Mouse (Mus musculus) lung, postnatal 14 days (tissue): ENCODE data around the gene Gtpbp1.
A peak's percentile ranks its signal among the peaks of the same experiment; 100 is the strongest.

Experiments used
- DNase-seq: peaks from one replicate; pipeline ENCODE4 v3.0.0; 2021

The Gtpbp1 gene

GRCm38 (mm10) chr15:79755977-79756625 lies 65.5 kb downstream of the Gtpbp1 start:
- DNase-seq = no peak

- DNase-seq = no peak
Observed at GRCm38 (mm10) chr15:79757118-79757517, 66.5 kb downstream of the Gtpbp1 start.

GRCm38 (mm10) chr15:79760956-79761355 lies 70.3 kb downstream of the Gtpbp1 start:
- no peak for DNase-seq

- no peak for DNase-seq
Observed at GRCm38 (mm10) chr15:79763001-79763400, 72.4 kb downstream of the Gtpbp1 start.

- no peak for DNase-seq
Observed at GRCm38 (mm10) chr15:79763601-79764246, 73.1 kb downstream of the Gtpbp1 start.

- DNase-seq = no peak
Observed at GRCm38 (mm10) chr15:79764539-79765267, 74.1 kb downstream of the Gtpbp1 start.

DNA sequence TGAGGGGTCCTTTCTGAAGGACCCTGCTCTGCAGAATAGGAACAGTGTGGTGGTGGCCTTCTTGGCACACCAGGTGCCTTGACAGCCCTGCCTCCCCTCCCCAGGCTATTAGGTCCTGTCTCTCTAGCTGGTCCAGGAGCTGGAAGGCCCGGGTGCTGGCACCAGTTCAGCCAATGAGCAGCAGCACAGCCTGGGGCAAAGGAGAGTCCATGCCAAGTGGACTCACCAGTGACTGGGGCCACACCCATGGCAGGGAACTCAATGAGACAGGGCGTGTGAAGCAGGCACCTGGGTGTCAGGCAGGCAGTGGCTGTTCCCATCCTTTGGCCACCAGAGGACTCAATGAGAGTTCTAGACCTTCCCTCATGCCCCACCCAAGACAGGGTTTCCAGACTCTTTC lies 74.7 kb downstream of the Gtpbp1 start:
- DNase-seq = peak; percentile 23

GRCm38 (mm10) chr15:79766168-79766567 lies 75.5 kb downstream of the Gtpbp1 start:
- no peak for DNase-seq

DNA sequence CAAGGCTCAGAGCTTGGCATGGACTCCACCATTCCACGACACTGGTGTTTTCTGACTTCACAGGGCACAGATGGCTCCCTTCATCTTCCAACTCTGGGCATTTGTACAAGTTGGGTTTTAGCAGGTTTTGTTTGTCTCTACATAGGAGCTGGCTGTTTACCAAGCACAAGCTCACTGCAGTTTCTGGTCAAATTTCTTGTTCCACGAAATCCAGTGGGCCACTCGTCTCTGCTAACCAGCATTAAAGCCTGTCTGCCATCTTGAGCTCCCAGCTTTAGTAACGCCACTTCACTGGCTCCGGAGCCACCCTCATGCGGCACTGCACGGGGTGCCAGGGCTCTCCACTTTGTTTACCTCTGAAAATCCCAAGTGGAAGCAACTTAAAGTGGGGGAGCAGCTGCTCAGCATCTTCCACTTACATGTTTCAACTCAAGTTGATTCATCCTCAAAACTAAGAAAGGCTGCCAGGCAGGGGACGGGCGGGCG lies 76.0 kb downstream of the Gtpbp1 start:
- DNase-seq = no peak

DNA sequence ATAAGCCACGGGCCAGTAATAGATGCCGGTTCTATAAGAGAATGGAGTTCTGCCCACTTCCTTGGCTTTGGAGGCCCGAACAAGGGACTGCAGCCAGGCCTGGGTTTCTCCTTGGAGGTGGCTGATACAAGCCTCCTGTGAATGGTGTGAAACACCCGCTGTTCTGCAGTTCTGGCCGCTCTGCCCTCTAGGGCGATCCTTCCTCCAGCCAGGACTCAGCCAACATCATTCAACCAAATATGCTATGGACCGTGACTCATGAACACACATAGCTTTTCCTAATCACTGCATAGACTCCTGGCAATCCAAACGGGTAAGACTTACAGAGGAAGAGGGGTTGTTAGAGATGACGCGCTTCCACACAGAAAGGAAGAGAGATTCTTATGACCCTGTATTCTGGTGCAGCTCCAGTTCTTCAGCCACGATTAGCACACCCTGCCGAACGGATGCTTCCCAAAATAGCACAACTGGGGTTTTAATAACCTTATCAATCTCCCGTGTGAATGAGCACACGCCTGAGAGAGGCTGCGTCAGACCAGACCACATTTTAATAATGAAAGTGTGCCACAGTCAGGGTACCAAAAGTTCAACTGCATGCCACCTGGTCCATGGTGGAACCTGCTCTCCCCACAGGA lies 76.8 kb downstream of the Gtpbp1 start:
- no peak for DNase-seq

- no peak for DNase-seq
Observed at GRCm38 (mm10) chr15:79768302-79768701, 77.7 kb downstream of the Gtpbp1 start.

DNA sequence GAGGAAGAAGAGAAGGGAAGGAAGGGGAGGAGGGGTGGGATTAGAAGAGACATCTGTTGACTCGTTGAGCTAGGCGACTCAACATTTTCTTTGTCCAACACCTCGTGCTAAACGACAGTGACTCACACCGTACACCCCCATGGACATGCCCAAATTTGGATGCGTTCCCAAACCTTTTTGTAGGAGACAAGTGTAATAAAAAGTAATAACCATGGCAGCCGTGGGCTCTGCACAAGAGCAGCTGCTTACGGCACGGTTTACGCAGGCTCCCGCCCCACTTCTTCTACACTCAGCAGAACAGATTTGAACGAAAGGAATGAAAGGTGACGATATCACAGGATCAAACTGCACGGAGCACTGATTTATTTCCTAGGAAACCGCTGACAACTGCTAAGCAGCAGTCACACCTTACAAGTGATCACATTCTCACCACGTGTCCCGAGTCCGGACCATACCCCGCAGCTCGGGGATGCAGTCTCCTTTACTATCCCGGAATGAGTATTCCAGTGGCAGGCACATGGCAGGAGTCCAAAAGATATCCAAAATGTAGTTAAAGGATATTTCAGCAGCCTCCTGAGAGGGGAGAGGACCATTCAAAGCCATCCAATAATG lies 80.1 kb downstream of the Gtpbp1 start:
- DNase-seq = no peak
